Mouse (Mus musculus) embryonic fibroblast, embryonic 13.5 days (primary cell): ENCODE data around the gene 4932414N04Rik. TPM values are rescaled to one million over a fixed set of nuclear protein-coding genes. Genes with fewer than 3 reads are reported as not detected.

ENCODE experiments used
- H3K27ac ChIP-seq: 2 replicates; pipeline ENCODE4 v1.5.1; 2012; ENCODE audit warnings: low read length, control low read depth, inconsistent platforms; ENCODE audit not compliant: insufficient read depth
- H3K4me1 ChIP-seq: 2 replicates; pipeline ENCODE4 v1.6.1; 2011; ENCODE audit warnings: low read length; ENCODE audit not compliant: control insufficient read depth, insufficient read depth
- H3K4me3 ChIP-seq: 2 replicates; pipeline ENCODE4 v1.5.1; 2011; ENCODE audit warnings: mild to moderate bottlenecking, control low read depth, low read length; ENCODE audit not compliant: insufficient read depth
- CTCF ChIP-seq: IDR thresholded peaks from 2 replicates; pipeline ENCODE4 v1.5.1; 2011; ENCODE audit warnings: mild to moderate bottlenecking, control low read depth, low read length, moderate library complexity, borderline replicate concordance; ENCODE audit not compliant: insufficient read depth
- POLR2A ChIP-seq: IDR thresholded peaks from 2 replicates; pipeline ENCODE4 v1.6.1; 2011; ENCODE audit warnings: low read depth, mild to moderate bottlenecking, control low read depth, low read length, moderate library complexity
- polyA plus RNA-seq: library from polyadenylated mRNA; stranded (reverse); fragments of >200 nt; gene quantifications from 2 replicates; pipeline ENCODE4 v1.2.4, GENCODE M21; 2011; ENCODE audit warnings: low read depth; ENCODE audit not compliant: missing spikeins, insufficient read length

4932414N04Rik gene
- polyA plus RNA-seq, 1 experiment, result not detected

- Histone ChIP-seq H3K4me1 (peaks cover 13% of the 10 kb centered on the region), H3K4me3 (no peak overlapping the region), H3K27ac (no peak overlapping the region)
- TF ChIP-seq CTCF (peak; percentile 69; the same call in 1 of the 2 replicates), POLR2A (no peak)
These were observed 128.6 kb downstream of the 4932414N04Rik start for GRCm38 (mm10) chr2:68784710-68785427.

- Histone ChIP-seq H3K4me1 (peaks cover 11% of the 10 kb centered on the region), H3K27ac (peak overlapping the region; percentile 75), H3K4me3 (no peak overlapping the region)
- TF ChIP-seq POLR2A, result no peak
These were observed 130.9 kb downstream of the 4932414N04Rik start for GRCm38 (mm10) chr2:68787161-68787675.

DNA sequence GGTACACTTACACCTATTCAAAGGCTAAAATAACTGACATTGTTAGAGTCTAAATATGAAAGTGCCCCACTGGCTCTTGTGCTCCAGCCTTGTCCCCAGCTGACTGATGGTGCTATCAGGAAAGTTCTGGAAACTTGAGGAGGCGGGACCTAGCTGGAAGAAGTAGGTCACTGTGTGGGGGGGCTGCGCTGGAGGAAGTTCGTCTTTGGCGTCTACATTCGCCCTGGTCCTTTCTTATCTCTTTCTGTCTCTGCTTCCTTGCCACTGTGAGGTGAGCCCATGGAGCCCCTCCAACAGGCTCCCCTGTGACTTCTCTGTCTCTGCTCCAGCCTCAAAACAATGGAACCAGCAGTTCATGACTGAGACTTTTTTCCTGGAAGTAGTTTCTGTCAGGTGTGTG, 136.0 kb downstream of the 4932414N04Rik start:
- TF ChIP-seq POLR2A (no peak), CTCF (no peak)

DNA sequence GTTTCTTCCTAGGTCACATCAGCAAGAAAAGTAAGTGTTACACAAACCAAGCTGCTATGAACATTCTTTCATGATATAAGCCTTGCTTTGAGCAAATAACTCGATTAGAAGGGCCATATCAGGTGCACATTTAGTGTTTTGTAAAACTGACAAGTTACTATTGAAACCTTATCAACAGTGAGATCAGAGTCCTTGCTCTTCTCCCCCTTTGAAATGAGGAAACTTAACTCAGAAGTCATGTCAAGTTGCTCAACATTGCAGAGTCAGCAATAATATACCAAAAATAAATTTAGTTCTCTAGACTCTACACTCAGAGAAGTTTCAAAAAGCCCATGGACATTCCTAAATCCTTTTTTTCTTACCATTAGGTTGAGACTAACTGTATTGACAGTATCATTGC, 137.2 kb downstream of the 4932414N04Rik start:
- H3K4me1 ChIP-seq, result no peaks in the 10 kb centered on the region
- no peak overlapping the region for H3K4me3 ChIP-seq
- H3K27ac ChIP-seq, result no peak overlapping the region
- TF ChIP-seq CTCF (no peak), POLR2A (no peak)

More for the DNA sequence above, 136.0 kb downstream of the 4932414N04Rik start:
- peaks cover 2% of the 10 kb centered on the region for H3K4me1 ChIP-seq
- H3K27ac ChIP-seq, result no peak overlapping the region
- H3K4me3 ChIP-seq, result no peak overlapping the region

DNA sequence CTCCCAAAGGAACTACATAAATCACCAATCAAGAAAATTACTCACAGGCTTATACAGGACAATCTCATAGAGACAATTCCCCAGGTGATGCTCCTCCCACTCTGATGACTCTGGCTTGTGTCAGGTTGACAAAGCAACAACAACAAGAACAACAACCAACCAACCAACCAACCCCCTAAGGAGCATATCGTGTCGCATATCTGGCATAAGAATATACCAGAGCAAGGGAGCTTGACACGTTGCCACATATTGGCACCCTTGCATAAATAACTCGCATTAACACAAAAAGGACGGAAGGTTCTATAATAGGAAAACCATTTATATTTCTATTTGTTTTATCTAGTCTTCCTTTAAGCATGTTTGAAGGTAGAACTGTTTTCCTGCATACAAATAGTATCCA, 137.9 kb downstream of the 4932414N04Rik start:
- H3K4me1 ChIP-seq, result no peaks in the 10 kb centered on the region
- TF ChIP-seq CTCF (no peak), POLR2A (no peak)
- H3K27ac ChIP-seq, result no peak overlapping the region
- no peak overlapping the region for H3K4me3 ChIP-seq

DNA sequence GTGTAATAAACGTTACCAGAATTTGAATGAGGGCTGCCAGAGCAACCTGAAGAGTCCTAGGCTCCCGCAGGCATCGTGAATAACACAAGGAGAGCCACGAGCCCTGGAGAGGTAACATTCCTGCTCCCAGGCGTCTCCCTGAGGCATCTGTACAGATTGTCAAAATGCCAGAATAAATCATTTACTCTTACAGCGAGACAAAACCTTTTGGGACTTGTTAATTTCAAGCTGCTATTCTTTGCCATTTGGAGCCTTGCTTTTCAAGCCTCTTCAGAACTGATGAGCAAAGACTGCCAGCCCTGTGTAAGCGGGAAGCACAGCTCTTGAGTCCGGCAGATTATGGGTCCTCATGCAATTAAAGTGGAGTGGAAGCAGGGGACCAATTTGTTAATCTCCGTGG, 138.3 kb downstream of the 4932414N04Rik start:
- H3K4me1 ChIP-seq, result no peaks in the 10 kb centered on the region
- no peak overlapping the region for H3K4me3 ChIP-seq
- no peak overlapping the region for H3K27ac ChIP-seq
- TF ChIP-seq POLR2A, result no peak
- no peak for TF ChIP-seq CTCF

DNA sequence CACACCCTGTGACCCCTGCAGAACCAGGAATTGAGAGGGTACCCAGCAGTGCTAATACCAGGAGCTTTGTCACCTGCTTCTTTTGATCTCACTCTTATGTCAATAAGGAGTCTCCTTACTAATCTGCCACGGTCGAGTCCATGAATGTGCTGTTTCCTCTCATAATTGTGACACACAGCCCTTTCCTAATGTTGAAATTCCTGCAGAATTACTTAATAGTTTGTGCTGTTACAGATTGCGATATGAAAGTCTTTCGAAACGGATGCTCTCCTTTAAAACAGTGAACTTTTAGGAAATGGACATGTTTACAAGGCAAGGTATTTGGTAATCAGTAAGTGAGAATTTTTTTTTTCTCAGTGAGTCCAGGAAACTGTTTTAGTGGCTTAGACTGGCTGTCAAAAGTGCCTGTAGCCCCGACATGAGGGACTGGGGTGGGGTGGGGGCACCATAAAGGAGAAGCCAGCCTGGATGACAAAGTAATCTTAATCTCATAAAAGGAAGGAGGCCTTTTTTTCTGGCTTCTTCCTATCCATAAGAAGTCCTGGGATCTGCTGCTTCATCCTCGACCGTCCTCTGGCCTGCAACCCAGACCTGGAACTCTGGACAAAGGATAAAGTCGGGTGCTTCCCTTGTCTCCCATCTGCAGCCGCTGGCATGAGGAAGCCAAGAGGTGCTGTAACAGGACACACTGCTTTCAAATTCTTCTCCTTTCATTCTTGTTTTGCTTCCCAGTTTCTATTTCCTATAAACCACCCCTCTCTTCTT, 139.9 kb downstream of the 4932414N04Rik start:
- Histone ChIP-seq H3K4me1 (no peaks in the 10 kb centered on the region), H3K27ac (no peak overlapping the region), H3K4me3 (no peak overlapping the region)
- TF ChIP-seq POLR2A (no peak), CTCF (no peak)

GRCm38 (mm10) chr2:68797106-68797505, 140.8 kb downstream of the 4932414N04Rik start:
- no peaks in the 10 kb centered on the region for H3K4me1 ChIP-seq
- H3K27ac ChIP-seq, result no peak overlapping the region
- TF ChIP-seq POLR2A (no peak), CTCF (no peak)
- no peak overlapping the region for H3K4me3 ChIP-seq

Other genes with a start within 250 kb of the 4932414N04Rik start
- gene Stk39, start 184.2 kb upstream of the 4932414N04Rik start, polyA plus RNA-seq, result 26.3 and 26.4 TPM in 2 replicates
- not detected in 2 replicates for gene 4933409G03Rik, start 74.1 kb upstream of the 4932414N04Rik start, polyA plus RNA-seq
- gene Cers6, start 205.0 kb downstream of the 4932414N04Rik start, polyA plus RNA-seq, result 75.8 and 78.2 TPM in 2 replicates